Mouse (Mus musculus) midbrain, postnatal 0 days (tissue): ENCODE data around the gene Ubqln1. TPM values are rescaled to one million over a fixed set of nuclear protein-coding genes. Genes with fewer than 3 reads are reported as not detected.
A peak's percentile ranks its signal among the peaks of the same experiment; 100 is the strongest.
"Not testable (repeated sequence)": the region's sequence is repeated elsewhere in the genome, so short reads cannot be mapped to it uniquely, and the experiment has no call there.

Experiments
- ATAC-seq: fragments of 200-750 bp; cut with Nextera tagmentation; 2 replicates; pipeline ENCODE4 v1.8.0; 2017; ENCODE audit warnings: moderate number of reproducible peaks, mild to moderate bottlenecking, moderate TSS enrichment, moderate library complexity; ENCODE audit not compliant: low FRiP score
- DNase-seq: peaks from one replicate; pipeline ENCODE4 v3.0.0-alpha.2; 2015; ENCODE audit warnings: low spot score
- H3K27ac ChIP-seq: fragments of 300-500 bp; sonication (generic); 2 replicates; pipeline ENCODE4 v1.5.1; 2014; ENCODE audit warnings: low read depth, mild to moderate bottlenecking, low read length, mixed read lengths
- H3K27me3 ChIP-seq: fragments of 300-500 bp; sonication (generic); 2 replicates; pipeline ENCODE4 v1.6.1; 2014; ENCODE audit warnings: low read length, control low read depth, mixed read lengths; ENCODE audit not compliant: insufficient read depth
- H3K36me3 ChIP-seq: fragments of 300-500 bp; sonication (generic); 2 replicates; pipeline ENCODE4 v1.6.1; 2014; ENCODE audit warnings: low read length, control low read depth, mixed read lengths; ENCODE audit not compliant: insufficient read depth
- H3K4me1 ChIP-seq: fragments of 300-500 bp; sonication (generic); 2 replicates; pipeline ENCODE4 v1.6.1; 2014; ENCODE audit warnings: mild to moderate bottlenecking, control low read depth, antibody characterized with exemption, low read length, mixed read lengths; ENCODE audit not compliant: insufficient read depth
- H3K4me2 ChIP-seq: fragments of 300-500 bp; sonication (generic); 2 replicates; pipeline ENCODE4 v1.6.1; 2014; ENCODE audit warnings: low read depth, mild to moderate bottlenecking, low read length, mixed read lengths; ENCODE audit not compliant: poor library complexity, severe bottlenecking
- H3K4me3 ChIP-seq: fragments of 300-500 bp; sonication (generic); 2 replicates; pipeline ENCODE4 v1.5.1; 2014; ENCODE audit warnings: low read depth, mild to moderate bottlenecking, low read length, moderate library complexity
- H3K9ac ChIP-seq: fragments of 300-500 bp; sonication (generic); replicated peaks from 2 replicates; pipeline ENCODE4 v1.6.1; 2014; ENCODE audit warnings: mild to moderate bottlenecking, low read length, moderate library complexity, mixed read lengths; ENCODE audit not compliant: poor library complexity, severe bottlenecking
- H3K9me3 ChIP-seq: fragments of 300-500 bp; sonication (generic); 2 replicates; pipeline ENCODE4 v1.6.1; 2016; ENCODE audit warnings: low read length, control low read depth
- CTCF ChIP-seq: IDR thresholded peaks from 2 replicates; pipeline ENCODE4 v1.5.1; 2016; ENCODE audit warnings: antibody characterized with exemption, mild to moderate bottlenecking
- WGBS: fragments of 180-500 bp; shearing (Covaris S2); extraction: QIAGEN DNeasy Blood & Tissue Kit; methylation state at CpG from one replicate; pipeline ENCODE4 v1.1.7; 2014; 5-methylcytosine and 5-hydroxymethylcytosine counted together
- polyA plus RNA-seq: library from polyadenylated mRNA; unstranded; fragments of >200 nt; fragmentation: Nextera tagmentation; extraction: Ambion mirVana; gene quantifications from 2 replicates; pipeline ENCODE4 v1.2.1, GENCODE M21; 2015
- total RNA-seq: library from RNA; depleted of rRNA; stranded (reverse); fragments of >200 nt; gene quantifications from 2 replicates; pipeline ENCODE4 v1.2.3, GENCODE M21; 2014

The Ubqln1 gene
- total and polyA plus RNA-seq, 2 experiments from 2014 or later: 109 to 222 TPM

DNA sequence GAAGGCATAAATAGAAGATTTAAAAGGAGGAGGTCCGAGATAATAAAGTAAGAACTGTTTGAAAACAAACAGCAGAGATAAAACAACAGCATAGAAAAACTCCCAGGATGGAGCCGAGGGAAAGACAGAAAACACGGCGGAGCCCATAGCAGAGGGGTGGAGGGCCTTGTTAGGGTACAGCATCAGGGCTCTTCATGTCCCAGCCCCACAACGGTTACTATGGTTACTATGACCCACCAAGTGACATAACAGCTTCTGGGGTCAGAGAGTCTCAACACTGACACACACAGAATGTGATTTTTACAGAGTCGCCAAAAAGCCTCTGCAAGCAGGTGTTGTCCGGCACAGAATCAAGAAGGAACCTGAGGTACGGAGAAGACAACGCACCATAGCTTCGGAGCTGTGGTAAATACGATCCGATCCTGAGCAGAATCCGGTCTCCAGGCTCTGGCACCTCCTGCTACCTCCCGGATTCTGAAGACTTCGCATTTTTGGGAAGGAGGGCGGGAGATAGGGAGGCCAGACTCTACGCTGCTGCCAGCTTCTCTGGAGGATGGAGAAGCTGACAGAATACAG lies 67.1 kb downstream of the Ubqln1 start:
- Histone ChIP-seq H3K27ac (0 out of 2 replicates have a peak overlapping the region, but pooled peaks have one; percentile 6), H3K9me3 (no peaks in the 10 kb centered on the region), H3K27me3 (no peaks in the 10 kb centered on the region), H3K4me1 (no peaks in the 10 kb centered on the region; the same call in 1 of the 2 replicates), H3K4me3 (peak overlapping the region; percentile 33), H3K4me2 (peak overlapping the region; percentile 52), H3K9ac (0 out of 2 replicates have a peak overlapping the region, but pooled peaks have one; percentile 9), H3K36me3 (no peaks in the 10 kb centered on the region)
- DNase-seq (peak; percentile 87), ATAC-seq (peak; percentile 79)
- under 1% methylated on average over 17 of the region's 17 CpGs for WGBS
- TF ChIP-seq CTCF: no peak

DNA sequence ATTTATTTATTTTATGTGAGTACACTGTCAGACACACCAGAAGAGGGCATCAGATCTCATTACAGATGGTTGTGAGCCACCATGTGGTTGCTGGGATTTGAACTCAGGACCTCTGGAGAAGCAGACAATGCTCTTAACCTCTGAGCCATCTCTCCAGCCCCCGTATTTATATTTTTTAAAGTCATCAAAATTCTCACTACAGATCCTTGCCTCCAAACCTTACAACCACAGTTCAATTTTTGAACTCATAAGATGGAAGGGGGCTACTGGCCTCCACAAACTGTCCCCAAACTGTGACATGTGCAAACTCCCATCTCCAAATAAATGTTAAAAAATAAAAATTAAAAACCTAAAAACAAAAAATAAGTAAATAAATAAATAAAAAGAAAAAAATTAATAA lies 67.7 kb downstream of the Ubqln1 start:
- Histone ChIP-seq H3K36me3 (no peaks in the 10 kb centered on the region), H3K4me1 (no peaks in the 10 kb centered on the region; the same call in 1 of the 2 replicates), H3K9ac (no peak overlapping the region), H3K9me3 (no peaks in the 10 kb centered on the region), H3K27ac (no peak overlapping the region), H3K4me2 (no peak overlapping the region), H3K4me3 (no peak overlapping the region), H3K27me3 (no peaks in the 10 kb centered on the region)
- 78% methylated on average over 1 of the region's 1 CpGs for WGBS
- no peak for ATAC-seq
- no peak for TF ChIP-seq CTCF
- DNase-seq: no peak

DNA sequence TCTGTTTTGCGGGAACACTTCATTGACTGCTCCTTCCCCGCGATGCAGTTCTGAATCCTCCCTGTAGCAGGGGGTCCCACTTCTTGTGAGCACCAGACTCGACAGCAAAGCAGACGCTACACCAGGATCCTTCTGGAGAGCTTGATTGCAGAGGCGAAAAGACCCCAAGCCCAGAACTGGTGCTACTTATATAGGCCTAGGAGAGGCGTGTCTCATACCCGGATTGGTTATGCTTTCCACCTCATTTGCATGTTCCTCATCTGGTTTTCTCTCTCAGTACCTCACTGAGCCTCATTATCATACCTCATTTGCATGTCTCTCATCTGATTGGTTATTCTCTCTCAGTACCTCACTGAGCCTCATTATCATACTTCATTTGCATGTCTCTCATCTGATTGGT lies 68.8 kb downstream of the Ubqln1 start:
- not testable (repeated sequence) for H3K4me2 ChIP-seq, H3K27ac ChIP-seq, H3K36me3 ChIP-seq, H3K27me3 ChIP-seq, DNase-seq, H3K9me3 ChIP-seq, H3K4me1 ChIP-seq, ATAC-seq, H3K9ac ChIP-seq, H3K4me3 ChIP-seq
- WGBS: 98% methylated on average over 8 of the region's 8 CpGs

DNA sequence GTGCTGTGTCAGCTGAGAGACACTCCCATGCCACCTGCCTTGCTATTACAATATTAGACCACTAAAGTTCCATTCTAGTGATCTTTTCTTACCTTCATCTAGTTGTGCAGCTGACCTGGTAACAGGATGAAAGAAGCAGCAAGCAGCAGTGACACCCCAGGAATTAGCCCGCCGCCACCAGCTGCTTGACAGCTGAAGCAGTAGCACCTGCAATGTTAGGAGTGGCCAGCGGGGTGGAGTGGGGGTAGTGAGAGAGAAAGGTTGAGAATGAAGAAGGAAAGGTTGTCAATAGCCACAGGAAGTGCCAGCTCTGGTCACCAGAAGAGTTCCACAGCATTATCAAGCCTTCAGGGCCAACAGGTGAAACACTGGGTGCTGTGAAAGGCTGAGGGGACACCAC lies 83.8 kb downstream of the Ubqln1 start:
- Histone ChIP-seq H3K36me3 (no peaks in the 10 kb centered on the region), H3K4me1 (no peaks in the 10 kb centered on the region), H3K4me2 (no peak overlapping the region), H3K27ac (no peak overlapping the region), H3K27me3 (no peaks in the 10 kb centered on the region), H3K4me3 (no peak overlapping the region), H3K9me3 (no peaks in the 10 kb centered on the region), H3K9ac (no peak overlapping the region)
- no peak for ATAC-seq
- TF ChIP-seq CTCF: no peak
- 63% methylated on average over 3 of the region's 3 CpGs for WGBS
- no peak for DNase-seq

DNA sequence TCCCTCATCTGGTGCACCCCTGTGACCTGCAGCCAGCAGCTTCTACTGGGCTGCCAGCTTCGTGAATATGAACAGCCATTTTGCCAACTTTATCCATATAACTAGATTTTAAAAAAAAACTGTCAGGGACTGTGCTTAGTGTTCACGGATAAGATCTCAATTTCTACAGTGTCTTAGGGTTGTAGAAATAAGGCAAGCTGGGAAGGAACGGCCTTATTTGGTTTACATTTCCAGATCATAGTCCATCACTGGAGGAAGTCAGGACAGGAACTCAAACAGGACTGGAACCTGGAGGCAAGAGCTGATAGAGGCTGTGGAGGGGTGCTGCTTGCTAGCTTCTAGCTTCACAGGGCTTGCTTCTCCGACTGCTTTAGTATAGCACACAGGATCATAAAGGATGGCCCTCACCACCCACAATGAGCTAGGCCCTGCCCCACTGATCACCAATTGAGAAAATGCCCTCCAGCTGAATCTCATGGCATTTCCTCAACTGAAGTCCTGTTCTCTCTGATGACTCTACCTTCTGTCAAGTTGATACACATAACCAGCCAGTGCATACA lies 85.7 kb downstream of the Ubqln1 start:
- ATAC-seq (no peak), DNase-seq (no peak)
- H3K9ac ChIP-seq: peak overlapping the region; percentile 100
- H3K27me3 ChIP-seq: no peaks in the 10 kb centered on the region
- no peaks in the 10 kb centered on the region for H3K9me3 ChIP-seq
- no peak for TF ChIP-seq CTCF
- H3K4me3 ChIP-seq: peak overlapping the region; percentile 92
- no peaks in the 10 kb centered on the region for H3K36me3 ChIP-seq
- 0 out of 2 replicates have a peak, but pooled peaks cover 3% of the 10 kb centered on the region for H3K4me1 ChIP-seq
- peak overlapping the region; percentile 100 for H3K27ac ChIP-seq
- peak overlapping the region; percentile 87 for H3K4me2 ChIP-seq
- 22% methylated on average over 4 of the region's 4 CpGs for WGBS

DNA sequence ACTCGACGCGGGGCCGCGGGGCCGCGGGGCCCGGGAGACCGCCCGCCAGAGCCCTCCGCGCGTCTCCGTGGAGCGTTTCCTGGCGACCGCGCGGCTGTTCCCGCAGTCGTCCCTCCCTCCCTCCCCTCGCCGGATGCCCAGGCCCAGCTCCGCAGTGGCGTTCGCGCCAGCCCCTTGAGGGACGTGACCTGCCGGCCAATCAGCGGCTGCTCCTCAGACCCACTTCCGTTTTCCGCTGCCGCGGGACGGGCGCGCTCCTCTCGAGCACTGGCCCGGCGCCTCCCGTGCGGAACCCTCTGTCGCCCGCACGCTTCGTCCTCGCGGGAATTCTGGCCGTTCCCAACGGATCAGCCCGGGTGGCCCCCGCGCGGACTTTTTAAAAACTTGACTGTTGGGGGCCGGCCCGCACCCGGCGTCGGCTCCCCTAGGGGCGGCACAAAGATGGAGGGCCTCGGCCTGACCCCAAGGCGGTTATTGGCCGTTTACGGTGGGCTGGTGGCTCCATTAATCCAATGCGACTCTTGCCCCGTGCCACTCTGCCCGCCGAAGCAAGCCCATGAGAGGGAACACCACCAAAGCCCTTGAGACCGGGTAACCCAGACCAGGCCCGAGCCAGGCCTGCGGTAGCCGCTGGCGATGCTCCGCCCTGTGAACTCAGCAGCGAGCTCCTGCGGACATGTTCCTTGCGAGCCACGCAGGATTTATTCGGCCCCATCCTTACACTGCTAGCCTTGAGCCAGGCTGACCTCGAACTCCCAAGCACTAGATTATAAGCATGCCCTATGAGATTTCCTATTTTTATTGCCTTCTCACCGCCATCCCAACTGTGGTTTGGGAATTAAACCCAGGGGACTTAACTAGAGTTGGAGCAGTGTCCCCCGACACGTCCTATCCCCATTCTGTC lies 86.4 kb downstream of the Ubqln1 start:
- ATAC-seq: peak; percentile 97
- Histone ChIP-seq H3K27me3 (no peaks in the 10 kb centered on the region), H3K4me2 (peak overlapping the region; percentile 87), H3K9me3 (no peaks in the 10 kb centered on the region), H3K36me3 (no peaks in the 10 kb centered on the region), H3K4me1 (0 out of 2 replicates have a peak, but pooled peaks cover 3% of the 10 kb centered on the region), H3K4me3 (peak overlapping the region; percentile 92), H3K27ac (peak overlapping the region; percentile 100), H3K9ac (peak overlapping the region; percentile 100)
- DNase-seq: peak; percentile 98
- WGBS: under 1% methylated on average over 47 of the region's 83 CpGs
- no peak; the same call in 1 of the 2 replicates for TF ChIP-seq CTCF
